Mouse (Mus musculus): ENCODE measurements at regions not wholly inside any gene's neighbourhood (a gene's known extent, or its start where the extent isn't known, plus 50 kb on each side); places are given as distances from the start of the nearest gene placed in this dataset.
A peak's percentile ranks its signal among the peaks of the same experiment; 100 is the strongest.

DNA sequence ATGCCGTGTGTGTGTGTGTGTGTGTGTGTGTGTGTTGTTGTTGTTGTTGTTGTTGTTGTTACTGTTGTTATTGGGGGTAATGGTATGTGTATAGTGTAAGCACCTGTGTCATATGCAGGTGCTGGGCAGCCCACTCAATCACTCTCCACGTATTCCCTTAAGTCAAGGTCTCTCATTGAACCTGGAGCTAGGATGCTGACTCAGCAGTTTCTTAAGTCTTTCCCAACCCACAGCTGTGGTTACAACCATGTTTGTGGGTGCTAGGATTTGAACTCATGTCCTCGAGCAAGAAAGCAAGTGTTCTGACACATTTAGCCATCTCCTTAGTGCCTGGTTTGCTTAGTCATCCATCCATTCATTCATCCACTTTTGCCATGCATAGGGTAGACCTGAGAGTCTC is 133.2 kb downstream of the 1700129C05Rik start:
- no peak overlapping the region for H3K9ac ChIP-seq (ENCODE audit: control insufficient read depth, low read depth, low read length, poor library complexity, severe bottlenecking)
- no peaks in the 10 kb centered on the region for H3K9me3 ChIP-seq (replicated peaks; ENCODE audit: insufficient read depth, low read length)
- DNase-seq (ENCODE audit: low read depth, low spot score): no peak
- H3K27ac ChIP-seq (ENCODE audit: control insufficient read depth, low read depth, low read length): no peak overlapping the region
- TF ChIP-seq EP300 (IDR thresholded peaks at IDR 0.05; ENCODE audit: low read depth in 1 of 2, low read length in 2 of 2) (no peak), MAFK (IDR thresholded peaks at IDR 0.05; ENCODE audit: borderline replicate concordance, low read depth, low read length) (peak; percentile 74; the same call in 1 of the 2 replicates)
- no peaks in the 10 kb centered on the region for H3K79me2 ChIP-seq (ENCODE audit: control insufficient read depth, insufficient read depth, low read length, poor library complexity)
- H3K27me3 ChIP-seq (ENCODE audit: control insufficient read depth in 1 of 2, insufficient read depth in 2 of 2, low read length in 2 of 2): no peaks in the 10 kb centered on the region; a peak in 1 of 4 replicates
- no peaks in the 10 kb centered on the region for H3K36me3 ChIP-seq (ENCODE audit: control insufficient read depth in 1 of 2, insufficient read depth in 2 of 2, low read length in 2 of 2)
- no peaks in the 10 kb centered on the region for H3K4me1 ChIP-seq (ENCODE audit: control insufficient read depth in 1 of 2, insufficient read depth in 2 of 2, low read length in 2 of 2)
- no peak overlapping the region for H3K4me3 ChIP-seq (ENCODE audit: control insufficient read depth in 1 of 2, insufficient read depth in 1 of 2, low read depth in 2 of 2, low read length in 2 of 2)

DNA sequence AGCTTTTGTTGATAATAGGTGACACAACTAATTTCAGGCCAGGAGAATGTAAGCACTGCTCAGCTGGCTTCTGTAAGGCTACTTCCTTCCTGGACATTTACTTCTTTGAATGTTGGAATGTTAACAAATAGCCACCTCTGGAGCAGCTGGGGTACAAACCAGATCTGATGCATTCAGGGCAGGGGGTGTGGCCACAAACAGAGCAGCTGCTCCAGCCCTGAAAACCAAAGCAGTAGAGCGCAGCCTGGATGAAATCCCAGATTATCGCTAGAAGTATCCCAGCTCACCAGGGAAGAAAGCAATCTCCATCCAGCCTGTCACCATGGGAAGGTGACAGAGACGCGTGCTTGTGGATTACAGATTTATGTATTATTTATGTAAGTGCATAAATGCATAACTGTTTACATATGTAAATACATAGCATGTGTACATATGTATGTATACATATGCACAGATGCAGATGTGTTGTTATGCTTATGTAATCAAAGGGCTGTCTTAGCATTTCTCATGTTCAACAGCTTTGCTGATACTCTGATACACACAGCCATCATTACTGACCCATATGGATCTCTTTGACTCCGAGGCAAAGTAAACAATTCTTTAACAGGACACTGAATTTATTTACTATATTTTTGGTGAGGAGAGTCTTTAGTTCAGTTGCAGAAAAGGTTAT is 143.5 kb downstream of the 1700129C05Rik start:
- no peaks in the 10 kb centered on the region for H3K36me3 ChIP-seq (ENCODE audit: control insufficient read depth in 1 of 2, insufficient read depth in 2 of 2, low read length in 2 of 2)
- H3K27me3 ChIP-seq (ENCODE audit: control insufficient read depth in 1 of 2, insufficient read depth in 2 of 2, low read length in 2 of 2): no peaks in the 10 kb centered on the region
- TF ChIP-seq GATA1 (IDR thresholded peaks at IDR 0.05; ENCODE audit: low read depth, low read length): no peak
- TF ChIP-seq ZNF384 (IDR thresholded peaks at IDR 0.05; ENCODE audit: low read depth, low read length): no peak
- no peak for TF ChIP-seq ZC3H11A (IDR thresholded peaks at IDR 0.05; ENCODE audit: low read depth, low read length)
- TF ChIP-seq SIN3A (IDR thresholded peaks at IDR 0.05; ENCODE audit: low read length): no peak
- TF ChIP-seq MEF2A (IDR thresholded peaks at IDR 0.05; ENCODE audit: extremely low read depth, insufficient replicate concordance, low read depth, low read length, poor library complexity, severe bottlenecking): no peak
- TF ChIP-seq MYB (IDR thresholded peaks at IDR 0.05; ENCODE audit: low read depth, low read length): no peak
- no peak for TF ChIP-seq POLR2AphosphoS2 (IDR thresholded peaks at IDR 0.05; ENCODE audit: low read length)
- TF ChIP-seq USF1 (IDR thresholded peaks at IDR 0.05; ENCODE audit: low read depth, low read length): no peak
- TF ChIP-seq ZKSCAN1 (IDR thresholded peaks at IDR 0.05; ENCODE audit: low read depth, low read length): no peak
- no peak for TF ChIP-seq EP300 (IDR thresholded peaks at IDR 0.05; ENCODE audit: low read depth in 1 of 2, low read length in 2 of 2)
- TF ChIP-seq E2F4 (IDR thresholded peaks at IDR 0.05; ENCODE audit: borderline replicate concordance, low read depth, low read length): no peak
- TF ChIP-seq TBP (IDR thresholded peaks at IDR 0.05; ENCODE audit: low read depth, low read length): no peak
- TF ChIP-seq NELFE (IDR thresholded peaks at IDR 0.05; ENCODE audit: low read depth, low read length): no peak
- TF ChIP-seq CHD2 (IDR thresholded peaks at IDR 0.05; ENCODE audit: low read length): no peak
- no peak for TF ChIP-seq ETS1 (IDR thresholded peaks at IDR 0.05; ENCODE audit: low read depth, low read length)
- TF ChIP-seq ZMIZ1 (IDR thresholded peaks at IDR 0.05; ENCODE audit: low read depth, low read length): no peak
- TF ChIP-seq HCFC1 (IDR thresholded peaks at IDR 0.05; ENCODE audit: low read depth, low read length): no peak
- no peak for TF ChIP-seq MXI1 (IDR thresholded peaks at IDR 0.05; ENCODE audit: low read depth, low read length)
- H3K9me3 ChIP-seq (replicated peaks; ENCODE audit: insufficient read depth, low read length): no peaks in the 10 kb centered on the region
- no peak overlapping the region for H3K9ac ChIP-seq (ENCODE audit: control insufficient read depth, low read depth, low read length, poor library complexity, severe bottlenecking)
- no peaks in the 10 kb centered on the region for H3K79me2 ChIP-seq (ENCODE audit: control insufficient read depth, insufficient read depth, low read length, poor library complexity)
- H3K4me1 ChIP-seq (ENCODE audit: control insufficient read depth in 1 of 2, insufficient read depth in 2 of 2, low read length in 2 of 2): no peaks in the 10 kb centered on the region
- no peak overlapping the region for H3K4me3 ChIP-seq (ENCODE audit: control insufficient read depth in 1 of 2, insufficient read depth in 1 of 2, low read depth in 2 of 2, low read length in 2 of 2)
- no peak overlapping the region for H3K27ac ChIP-seq (ENCODE audit: control insufficient read depth, low read depth, low read length)
- no peak for DNase-seq (ENCODE audit: low read depth, low spot score)

Measured in MEL (cell line).